Mouse (Mus musculus) cortical plate, adult 2 months (tissue): ENCODE measurements around the gene Atp1a4. TPM values are rescaled to one million over a fixed set of nuclear protein-coding genes. Genes with fewer than 3 reads are reported as not detected.

Experiments
- H3K27ac ChIP-seq: fragments of 200-500 bp; 2 replicates; pipeline ENCODE4 v1.5.1; 2012; ENCODE audit warnings: low read length, control low read depth, inconsistent platforms; ENCODE audit not compliant: insufficient read depth
- H3K4me1 ChIP-seq: fragments of 200-500 bp; 2 replicates; pipeline ENCODE4 v1.6.1; 2011; ENCODE audit warnings: low read length; ENCODE audit not compliant: control insufficient read depth, insufficient read depth
- H3K4me3 ChIP-seq: fragments of 200-500 bp; 2 replicates; pipeline ENCODE4 v1.5.1; 2011; ENCODE audit warnings: mild to moderate bottlenecking, low read length, control low read depth; ENCODE audit not compliant: insufficient read depth
- CTCF ChIP-seq: fragments of 200-500 bp; IDR thresholded peaks from 2 replicates; pipeline ENCODE4 v1.5.1; 2011; ENCODE audit warnings: mild to moderate bottlenecking, control low read depth, low read length; ENCODE audit not compliant: insufficient read depth; ENCODE audit errors: extremely low read depth
- POLR2A ChIP-seq: fragments of 200-500 bp; IDR thresholded peaks from 2 replicates; pipeline ENCODE4 v1.6.1; 2011; ENCODE audit warnings: mild to moderate bottlenecking, low read length, control low read depth; ENCODE audit not compliant: insufficient read depth; ENCODE audit errors: extremely low read depth
- polyA plus RNA-seq: library from polyadenylated mRNA; depleted of rRNA; stranded (reverse); fragments of >200 nt; gene quantifications from 2 replicates; pipeline ENCODE4 v1.2.3, GENCODE M21; 2012

Gene Atp1a4
- polyA plus RNA-seq, 1 experiment, result not detected

- no peak overlapping the region for H3K27ac ChIP-seq
- 0 out of 2 replicates have a peak, but pooled peaks cover 2% of the 10 kb centered on the region for H3K4me1 ChIP-seq
- TF ChIP-seq CTCF (no peak), POLR2A (no peak)
- H3K4me3 ChIP-seq, result no peak overlapping the region
Measured at GRCm38 (mm10) chr1:172221297-172222063, 36.7 kb downstream of the Atp1a4 start.

- Histone ChIP-seq H3K4me3 (no peak overlapping the region), H3K27ac (no peak overlapping the region), H3K4me1 (0 out of 2 replicates have a peak, but pooled peaks cover 2% of the 10 kb centered on the region)
- TF ChIP-seq CTCF (no peak), POLR2A (no peak)
Measured at GRCm38 (mm10) chr1:172220414-172220813, 37.8 kb downstream of the Atp1a4 start.

DNA sequence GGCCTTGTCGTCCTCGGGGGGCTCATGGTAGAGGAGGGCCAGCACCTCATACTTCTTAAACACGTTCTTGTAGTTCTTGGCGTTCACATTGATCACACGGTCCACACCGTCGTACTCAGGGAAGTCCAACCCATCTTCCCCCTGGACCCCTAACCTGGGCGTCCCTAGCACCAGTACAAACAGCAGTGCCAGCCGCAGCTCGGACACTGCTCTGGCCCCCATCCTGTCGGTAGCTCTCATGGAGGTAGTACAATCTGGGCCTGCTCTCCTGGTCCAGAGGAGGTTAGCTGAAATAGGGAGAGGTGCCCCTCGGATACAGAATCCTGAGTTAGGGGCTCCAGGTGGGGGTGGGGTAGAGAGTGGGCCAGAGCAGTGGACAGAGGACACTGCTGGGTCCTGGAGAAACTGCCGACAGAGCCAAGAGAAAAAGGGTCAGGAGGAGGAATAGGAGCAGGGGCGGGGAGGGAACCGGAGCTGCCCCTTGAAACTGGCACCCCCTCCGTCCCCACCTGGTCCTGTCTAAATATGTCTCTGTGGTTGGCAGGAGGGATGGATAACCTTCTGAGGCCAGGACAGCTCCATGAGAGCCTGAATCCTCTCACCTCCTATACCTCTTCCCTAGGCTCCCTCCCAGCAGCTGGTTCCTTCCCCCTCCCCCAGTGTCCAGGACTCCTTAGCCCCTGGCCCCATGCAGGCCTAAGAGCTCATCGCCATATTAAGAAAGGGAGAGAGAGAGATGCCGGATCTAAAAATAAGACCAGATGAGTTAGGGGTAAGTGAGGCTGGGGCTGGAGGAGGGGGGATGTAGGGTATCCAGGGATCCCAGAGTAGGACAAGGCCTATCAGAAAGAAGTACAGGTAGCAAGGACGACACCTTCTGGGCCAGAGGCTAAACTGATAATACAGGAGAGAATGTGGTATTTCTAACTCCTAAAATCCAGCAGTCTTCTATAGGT is 38.5 kb downstream of the Atp1a4 start, which contains the start of gene Casq1:
Gene Casq1, minus strand, starts transcription at position 418 of the 956 bp plus-strand sequence.
- H3K4me1 ChIP-seq, result 0 out of 2 replicates have a peak, but pooled peaks cover 2% of the 10 kb centered on the region
- no peak within 1 kb of the TSS for H3K4me3 ChIP-seq
- TF ChIP-seq CTCF (no peak), POLR2A (no peak)
- H3K27ac ChIP-seq, result no peak within 1 kb of the TSS

DNA sequence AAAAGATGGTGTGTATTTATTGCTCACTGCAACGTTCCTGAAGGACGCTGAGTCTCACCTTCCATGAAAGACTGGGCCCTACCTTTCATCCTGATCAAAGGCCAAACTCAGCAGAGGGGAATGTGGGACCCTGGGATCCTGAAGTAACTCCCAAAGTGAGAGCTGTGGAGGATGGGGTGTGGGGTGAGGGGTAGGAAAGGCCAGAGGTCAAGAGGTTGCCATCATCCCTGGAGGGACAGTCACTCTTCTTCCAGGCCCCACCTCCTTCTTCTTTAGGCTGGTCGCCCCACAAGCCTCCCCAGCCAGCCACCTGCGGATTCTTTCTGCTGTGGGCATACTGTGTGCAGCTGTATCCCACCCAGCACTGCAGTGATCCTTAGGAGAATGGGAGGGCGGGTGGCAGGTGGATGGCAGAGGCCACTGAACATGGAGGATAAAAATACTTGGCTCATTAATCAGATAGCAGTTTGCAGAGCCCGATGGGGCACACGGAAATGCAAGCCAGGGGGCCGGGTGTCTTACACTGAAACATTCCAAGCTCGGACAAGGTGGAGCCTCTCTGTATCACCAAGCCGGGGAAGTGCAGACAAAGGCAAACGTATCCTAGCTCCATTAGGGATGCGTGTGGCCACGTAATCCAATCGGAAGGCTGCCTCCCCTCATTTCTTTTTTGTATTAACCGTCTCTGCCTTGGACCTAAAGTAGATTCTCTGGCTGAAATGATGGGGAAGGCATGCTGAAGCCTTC is 39.9 kb downstream of the Atp1a4 start:
- H3K4me1 ChIP-seq, result 0 out of 2 replicates have a peak, but pooled peaks cover 2% of the 10 kb centered on the region
- H3K27ac ChIP-seq, result no peak overlapping the region
- no peak for TF ChIP-seq CTCF
- no peak for TF ChIP-seq POLR2A
- no peak overlapping the region for H3K4me3 ChIP-seq

DNA sequence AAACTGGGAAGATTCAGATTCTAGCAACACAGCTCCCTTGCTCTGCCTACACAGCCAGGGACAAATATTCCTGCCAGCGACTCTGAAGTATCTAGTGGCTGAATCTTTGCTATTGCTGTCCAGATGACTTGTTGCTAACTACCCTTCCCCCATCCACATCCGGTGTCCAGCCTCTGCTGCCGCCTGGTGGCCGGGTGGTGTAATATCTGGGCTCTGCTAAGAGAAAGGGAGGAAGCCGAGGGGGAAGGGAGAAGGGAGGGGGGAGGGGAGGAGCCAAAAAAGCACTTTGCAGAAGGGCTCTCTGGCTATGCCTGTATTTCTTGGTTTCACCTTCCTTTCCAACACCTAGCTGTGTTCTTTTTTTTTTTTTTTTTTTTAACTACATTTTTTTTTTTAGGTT is 41.1 kb downstream of the Atp1a4 start:
- H3K4me1 ChIP-seq, result 0 out of 2 replicates have a peak, but pooled peaks cover 2% of the 10 kb centered on the region

GRCm38 (mm10) chr1:172214748-172215147 is 43.5 kb downstream of the Atp1a4 start:
- TF ChIP-seq CTCF (no peak), POLR2A (no peak)
- Histone ChIP-seq H3K4me1 (0 out of 2 replicates have a peak, but pooled peaks cover 2% of the 10 kb centered on the region), H3K27ac (no peak overlapping the region), H3K4me3 (no peak overlapping the region)

More for the DNA sequence above, 41.1 kb downstream of the Atp1a4 start:
- Histone ChIP-seq H3K4me3 (no peak overlapping the region), H3K27ac (0 out of 2 replicates have a peak overlapping the region, but pooled peaks have one; percentile 22)
- TF ChIP-seq POLR2A (no peak), CTCF (peak; percentile 92)

GRCm38 (mm10) chr1:172213771-172214170 is 44.4 kb downstream of the Atp1a4 start:
- TF ChIP-seq POLR2A (no peak), CTCF (no peak)
- Histone ChIP-seq H3K4me3 (no peak overlapping the region), H3K27ac (no peak overlapping the region), H3K4me1 (0 out of 2 replicates have a peak, but pooled peaks cover 2% of the 10 kb centered on the region)

DNA sequence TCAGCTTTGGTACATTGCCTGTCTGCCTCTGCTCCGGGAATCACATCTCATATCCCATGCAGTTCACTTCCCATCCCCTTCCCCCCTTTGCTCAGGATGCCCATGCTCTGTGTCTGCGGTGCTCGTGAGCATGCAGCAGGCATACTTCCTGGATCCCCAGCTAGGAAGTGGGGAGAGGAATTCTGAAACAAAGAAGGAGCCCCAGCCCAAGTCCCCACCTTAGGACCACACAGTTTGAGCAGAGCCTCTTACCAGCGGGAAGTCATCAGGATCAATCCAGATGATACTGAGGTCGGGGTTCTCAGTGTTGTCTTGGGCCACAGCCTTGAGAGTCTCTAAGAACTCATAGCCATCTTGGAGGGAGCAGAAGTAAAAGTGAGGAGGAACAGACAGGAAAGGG is 45.4 kb downstream of the Atp1a4 start:
- Histone ChIP-seq H3K27ac (no peak overlapping the region), H3K4me3 (no peak overlapping the region), H3K4me1 (0 out of 2 replicates have a peak, but pooled peaks cover 2% of the 10 kb centered on the region)
- no peak for TF ChIP-seq POLR2A
- TF ChIP-seq CTCF, result no peak
